Mouse (Mus musculus) midbrain, embryonic 10.5 days (tissue): ENCODE results near the gene Gnb3. TPM values are rescaled to one million over a fixed set of nuclear protein-coding genes. Genes with fewer than 3 reads are reported as not detected.
A peak's percentile ranks its signal among the peaks of the same experiment; 100 is the strongest.
"Not testable (repeated sequence)": the region's sequence is repeated elsewhere in the genome, so short reads cannot be mapped to it uniquely, and the experiment has no call there.

Experiments
- DNase-seq: peaks from one replicate; pipeline ENCODE4 v3.0.0-alpha.2; 2017; ENCODE audit warnings: low spot score
- H3K27ac ChIP-seq: fragments of 300-500 bp; sonication (generic); replicated peaks from 2 replicates; pipeline ENCODE4 v1.5.1; 2016; ENCODE audit warnings: mild to moderate bottlenecking
- H3K27me3 ChIP-seq: fragments of 300-500 bp; sonication (generic); 2 replicates; pipeline ENCODE4 v1.6.1; 2016; ENCODE audit warnings: low read depth, mild to moderate bottlenecking; ENCODE audit not compliant: poor library complexity, severe bottlenecking
- H3K36me3 ChIP-seq: fragments of 300-500 bp; sonication (generic); 2 replicates; pipeline ENCODE4 v1.6.1; 2016; ENCODE audit warnings: mild to moderate bottlenecking, moderate library complexity
- H3K4me1 ChIP-seq: fragments of 300-500 bp; sonication (generic); 2 replicates; pipeline ENCODE4 v1.6.1; 2016
- H3K4me3 ChIP-seq: fragments of 300-500 bp; sonication (generic); 2 replicates; pipeline ENCODE4 v1.5.1; 2016; ENCODE audit warnings: mild to moderate bottlenecking, moderate library complexity
- H3K9me3 ChIP-seq: fragments of 300-500 bp; sonication (generic); replicated peaks from 2 replicates; pipeline ENCODE4 v1.6.1; 2016; ENCODE audit warnings: mild to moderate bottlenecking
- WGBS: fragments of 180-500 bp; shearing (Covaris S2); methylation state at CpG from one replicate; pipeline ENCODE4 v1.1.7; 2016; 5-methylcytosine and 5-hydroxymethylcytosine counted together
- polyA plus RNA-seq: library from polyadenylated mRNA; unstranded; fragments of >200 nt; fragmentation: Nextera tagmentation; extraction: Ambion mirVana; gene quantifications from 2 replicates; pipeline ENCODE4 v1.2.1, GENCODE M21; 2016

Gnb3 gene
- polyA plus RNA-seq, 1 experiment from 2014 or later, result 0.89 TPM

DNA sequence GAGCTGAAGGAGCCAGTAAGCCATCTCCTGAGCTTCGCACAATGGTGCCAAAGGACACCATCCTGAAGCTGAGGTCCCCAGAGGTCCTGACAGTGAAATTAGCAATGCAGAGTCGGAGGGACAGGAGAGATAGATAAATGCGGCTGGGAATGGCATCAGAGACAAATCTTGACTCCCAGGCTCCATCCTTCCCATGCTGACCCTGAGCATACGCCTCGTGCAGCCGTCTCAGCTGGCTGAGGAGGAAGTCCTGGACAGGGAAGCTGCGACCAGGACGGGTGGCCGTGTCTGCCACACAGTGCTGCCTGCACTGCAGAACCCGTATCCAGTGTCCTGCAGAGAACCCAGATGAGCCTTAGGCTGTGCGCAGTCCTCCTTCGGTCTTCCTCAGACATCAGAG lies 14.6 kb upstream of the Gnb3 start:
- H3K4me1 ChIP-seq, result peaks cover 47% of the 10 kb centered on the region

DNA sequence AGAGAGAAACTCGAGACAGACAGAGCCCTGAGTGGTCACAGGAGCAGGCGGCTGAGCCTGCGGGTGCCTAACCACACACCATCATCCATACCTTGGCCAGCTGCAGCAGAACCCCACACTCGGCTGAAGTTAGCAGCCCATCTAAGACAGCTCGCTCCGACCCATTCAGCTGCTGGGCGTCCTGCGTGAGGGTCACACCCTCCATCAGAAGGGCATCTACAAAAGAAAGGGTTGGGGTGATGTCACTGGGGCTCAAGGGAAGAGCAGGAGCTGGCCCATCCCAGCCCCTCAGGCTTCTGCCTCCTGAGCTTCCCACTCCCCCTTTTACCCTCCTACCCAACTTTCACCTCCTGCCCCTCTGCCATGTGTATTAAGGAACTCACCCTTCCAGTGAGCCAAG lies 10.5 kb upstream of the Gnb3 start:
- no peak for DNase-seq
- Histone ChIP-seq H3K4me1 (peaks cover 15% of the 10 kb centered on the region), H3K27me3 (0 out of 2 replicates have a peak, but pooled peaks cover 6% of the 10 kb centered on the region), H3K36me3 (peaks cover 27% of the 10 kb centered on the region), H3K9me3 (no peaks in the 10 kb centered on the region), H3K27ac (no peak overlapping the region), H3K4me3 (no peak overlapping the region)
- 57% methylated on average over 8 of the region's 8 CpGs for WGBS

More for the DNA sequence above, 14.6 kb upstream of the Gnb3 start:
- DNase-seq, result no peak
- peaks cover 27% of the 10 kb centered on the region for H3K36me3 ChIP-seq
- no peak overlapping the region for H3K4me3 ChIP-seq
- 75% methylated on average over 12 of the region's 12 CpGs for WGBS
- peaks cover 24% of the 10 kb centered on the region for H3K27me3 ChIP-seq
- H3K9me3 ChIP-seq, result no peaks in the 10 kb centered on the region
- no peak overlapping the region; the same call in 1 of the 2 replicates for H3K27ac ChIP-seq

DNA sequence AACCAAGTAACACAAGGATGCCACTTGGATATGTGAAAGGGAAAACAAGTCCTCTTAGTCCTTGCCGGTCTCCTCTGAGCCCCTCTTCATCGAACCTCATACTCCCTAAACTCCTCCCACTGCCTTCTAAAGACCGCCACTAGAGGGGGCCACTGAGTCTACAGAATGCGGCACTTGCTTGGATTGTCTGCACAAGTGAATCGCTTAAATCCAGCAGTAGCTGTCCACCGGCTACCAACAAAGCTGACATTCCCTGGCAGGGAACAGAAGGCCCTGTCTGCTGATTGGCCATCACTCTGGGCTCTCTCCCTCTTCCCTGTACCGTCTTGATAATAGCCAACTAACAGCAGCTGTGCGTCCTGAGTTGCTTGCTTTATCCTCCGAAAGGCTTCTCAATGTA lies 7.2 kb upstream of the Gnb3 start:
- Histone ChIP-seq H3K4me1 (peaks cover 11% of the 10 kb centered on the region), H3K27me3 (no peaks in the 10 kb centered on the region), H3K36me3 (peaks cover 11% of the 10 kb centered on the region), H3K9me3 (no peaks in the 10 kb centered on the region), H3K4me3 (peak overlapping the region; percentile 12; the same call in 1 of the 2 replicates), H3K27ac (peak overlapping the region; percentile 71)
- 8% methylated on average over 9 of the region's 9 CpGs for WGBS
- peak; percentile 98 for DNase-seq

DNA sequence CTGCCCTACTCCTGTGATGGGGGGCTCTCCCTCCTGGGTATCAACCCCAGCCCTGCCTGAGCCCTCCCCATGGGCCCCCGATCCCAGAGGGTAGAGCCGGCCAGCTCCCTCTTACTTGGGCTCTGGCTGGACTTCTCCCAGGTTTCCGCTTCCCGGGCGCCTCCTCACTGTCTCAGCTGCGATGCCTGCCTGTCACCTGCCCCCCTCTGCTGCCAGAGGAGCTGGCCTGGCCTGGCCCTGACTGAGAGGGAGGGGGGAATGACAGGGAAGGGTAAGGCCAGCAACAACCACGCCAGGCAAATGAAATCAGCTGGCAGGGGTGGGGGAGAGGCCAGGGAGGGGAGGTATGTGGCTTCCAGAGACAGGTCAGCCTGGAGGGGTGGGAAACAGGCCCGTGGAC lies 270 bp downstream of the Gnb3 start:
- peak overlapping the region; percentile 43 for H3K27ac ChIP-seq
- peaks cover 36% of the 10 kb centered on the region for H3K4me1 ChIP-seq
- peak; percentile 33 for DNase-seq
- WGBS, result 15% methylated on average over 8 of the region's 8 CpGs
- peaks cover 14% of the 10 kb centered on the region for H3K36me3 ChIP-seq
- no peaks in the 10 kb centered on the region for H3K9me3 ChIP-seq
- peaks cover 11% of the 10 kb centered on the region; the same call in 1 of the 2 replicates for H3K27me3 ChIP-seq
- peak overlapping the region; percentile 30 for H3K4me3 ChIP-seq

DNA sequence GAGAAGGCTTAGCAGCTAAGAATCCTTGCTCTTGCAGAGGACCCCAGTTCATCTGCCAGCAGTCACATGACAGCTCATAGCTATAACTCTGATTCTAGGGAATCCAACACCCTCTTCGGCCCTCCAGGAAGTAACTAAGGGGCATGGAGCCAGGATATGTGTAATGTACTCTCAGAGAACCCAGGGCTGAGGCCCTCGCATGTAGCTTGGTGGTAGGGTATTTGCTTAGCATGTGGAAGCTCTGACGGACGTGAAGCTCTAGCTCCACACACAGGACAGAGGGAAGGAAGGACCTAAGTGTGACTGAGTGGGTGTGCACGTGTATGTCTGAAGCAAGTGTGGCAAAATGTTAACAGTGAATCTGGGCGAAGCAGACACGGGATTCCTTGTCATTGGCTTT lies 3.7 kb downstream of the Gnb3 start:
- 83% methylated on average over 7 of the region's 7 CpGs for WGBS

DNA sequence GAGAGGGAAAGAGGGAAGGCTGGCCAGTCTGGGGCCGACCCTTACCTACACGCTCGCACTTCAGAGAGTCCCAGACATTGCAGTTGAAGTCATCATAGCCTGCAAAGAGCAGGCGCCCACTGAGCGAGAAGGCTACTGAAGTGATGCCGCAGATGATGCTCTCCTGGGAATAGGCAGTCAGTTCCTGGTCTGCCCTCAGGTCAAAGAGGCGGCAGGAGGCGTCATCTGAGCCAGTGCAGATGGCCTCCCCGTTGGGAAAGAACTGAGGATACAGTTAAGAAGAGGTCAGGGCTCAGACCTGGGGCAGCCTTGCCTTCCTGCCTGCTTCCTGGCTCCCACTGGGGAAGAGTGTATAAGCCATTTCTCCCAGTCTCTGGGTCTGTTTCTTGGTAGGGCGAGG lies 4.5 kb downstream of the Gnb3 start:
- H3K27ac ChIP-seq, result no peak overlapping the region

More for the DNA sequence above, 3.7 kb downstream of the Gnb3 start:
- H3K27me3 ChIP-seq, result peaks cover 11% of the 10 kb centered on the region; the same call in 1 of the 2 replicates
- H3K9me3 ChIP-seq, result no peaks in the 10 kb centered on the region
- peaks cover 61% of the 10 kb centered on the region for H3K4me1 ChIP-seq
- peaks cover 44% of the 10 kb centered on the region for H3K36me3 ChIP-seq
- no peak overlapping the region for H3K27ac ChIP-seq
- DNase-seq, result no peak
- no peak overlapping the region for H3K4me3 ChIP-seq

DNA sequence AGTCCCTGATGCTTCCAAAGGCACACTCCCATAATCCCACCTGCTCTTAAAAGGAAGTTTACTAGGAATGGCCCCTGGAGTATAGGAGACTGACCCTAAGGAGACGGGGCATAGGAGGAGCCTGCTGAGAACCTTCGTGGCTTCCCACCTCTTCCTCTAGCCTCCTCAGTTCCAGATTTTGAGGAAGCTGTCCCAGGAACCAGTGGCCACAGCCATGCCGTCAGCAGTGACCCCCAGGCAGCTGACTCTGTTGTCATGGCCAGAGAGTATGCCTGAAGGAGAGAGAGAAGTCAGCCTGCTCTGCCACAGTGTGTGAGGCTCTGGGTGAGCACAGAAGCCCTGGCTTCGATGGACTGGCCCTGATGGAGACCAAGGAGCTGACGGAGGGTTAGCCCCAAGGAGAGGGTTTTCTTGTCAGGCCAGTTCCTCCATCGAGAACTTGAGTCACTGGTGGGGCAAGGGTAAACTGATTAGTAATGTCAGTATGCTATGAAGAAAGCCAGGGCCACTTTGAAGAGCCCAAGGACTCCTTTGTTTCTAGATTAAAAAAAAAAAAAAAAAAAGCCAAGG lies 5.5 kb downstream of the Gnb3 start:
- DNase-seq, result no peak
- Histone ChIP-seq H3K27me3 (peaks cover 8% of the 10 kb centered on the region; the same call in 1 of the 2 replicates), H3K27ac (0 out of 2 replicates have a peak overlapping the region, but pooled peaks have one; percentile 33), H3K36me3 (peaks cover 45% of the 10 kb centered on the region), H3K9me3 (no peaks in the 10 kb centered on the region), H3K4me3 (no peak overlapping the region), H3K4me1 (peaks cover 60% of the 10 kb centered on the region)
- WGBS, result 93% methylated on average over 6 of the region's 6 CpGs

More for the DNA sequence above, 4.5 kb downstream of the Gnb3 start:
- Histone ChIP-seq H3K9me3 (no peaks in the 10 kb centered on the region), H3K4me1 (peaks cover 65% of the 10 kb centered on the region), H3K36me3 (peaks cover 45% of the 10 kb centered on the region), H3K27me3 (peaks cover 11% of the 10 kb centered on the region; the same call in 1 of the 2 replicates), H3K4me3 (no peak overlapping the region)
- 67% methylated on average over 10 of the region's 10 CpGs for WGBS
- DNase-seq, result peak; percentile 24

DNA sequence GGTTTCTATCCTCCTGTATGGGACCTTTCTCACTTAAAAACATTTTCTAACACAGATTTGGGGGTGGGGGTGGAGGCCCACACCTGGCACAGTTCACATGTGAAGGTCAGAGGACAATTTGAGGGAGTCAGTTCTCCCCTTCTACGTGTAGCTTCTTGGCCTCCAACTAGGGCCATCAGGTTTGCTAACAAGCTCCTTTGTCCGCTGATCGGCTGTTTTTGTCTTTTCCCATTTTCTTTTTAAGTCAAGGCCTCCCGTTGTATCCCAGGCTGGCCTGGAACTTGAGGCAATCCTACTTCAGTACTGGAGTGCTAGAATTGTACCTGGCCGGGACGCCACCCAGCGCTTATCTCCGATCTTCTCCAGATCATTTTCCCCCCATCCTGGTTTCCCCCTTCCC lies 8.4 kb downstream of the Gnb3 start:
- Histone ChIP-seq H3K36me3 (peaks cover 55% of the 10 kb centered on the region), H3K4me1 (peaks cover 63% of the 10 kb centered on the region), H3K9me3 (no peaks in the 10 kb centered on the region), H3K27ac (no peak overlapping the region), H3K4me3 (peak overlapping the region; percentile 90), H3K27me3 (no peaks in the 10 kb centered on the region)
- 94% methylated on average over 8 of the region's 8 CpGs for WGBS
- DNase-seq, result no peak

DNA sequence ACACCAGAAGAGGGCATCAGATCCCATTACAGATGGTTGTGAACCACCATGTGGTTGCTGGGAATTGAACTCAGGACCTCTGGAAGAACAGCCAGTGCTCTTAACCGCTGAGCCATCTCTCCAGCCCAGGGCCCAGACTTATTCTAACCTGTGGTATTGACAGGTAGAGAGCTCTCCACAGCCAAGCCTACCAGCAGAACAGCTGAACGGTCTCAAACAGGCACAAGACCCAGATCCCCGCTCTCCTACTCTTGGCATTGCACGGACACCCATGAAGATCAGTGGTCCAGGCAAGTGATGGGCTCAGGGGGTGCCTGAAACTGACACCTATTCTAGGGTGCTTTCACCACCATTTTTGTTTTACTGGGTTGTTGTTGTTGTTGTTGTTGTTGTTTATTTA lies 8.9 kb downstream of the Gnb3 start:
- H3K4me3 ChIP-seq, result peak overlapping the region; percentile 90
- WGBS, result 95% methylated on average over 4 of the region's 4 CpGs
- not testable (repeated sequence) for H3K27me3 ChIP-seq, H3K27ac ChIP-seq, DNase-seq, H3K9me3 ChIP-seq
- peaks cover 63% of the 10 kb centered on the region for H3K4me1 ChIP-seq
- peaks cover 60% of the 10 kb centered on the region for H3K36me3 ChIP-seq

DNA sequence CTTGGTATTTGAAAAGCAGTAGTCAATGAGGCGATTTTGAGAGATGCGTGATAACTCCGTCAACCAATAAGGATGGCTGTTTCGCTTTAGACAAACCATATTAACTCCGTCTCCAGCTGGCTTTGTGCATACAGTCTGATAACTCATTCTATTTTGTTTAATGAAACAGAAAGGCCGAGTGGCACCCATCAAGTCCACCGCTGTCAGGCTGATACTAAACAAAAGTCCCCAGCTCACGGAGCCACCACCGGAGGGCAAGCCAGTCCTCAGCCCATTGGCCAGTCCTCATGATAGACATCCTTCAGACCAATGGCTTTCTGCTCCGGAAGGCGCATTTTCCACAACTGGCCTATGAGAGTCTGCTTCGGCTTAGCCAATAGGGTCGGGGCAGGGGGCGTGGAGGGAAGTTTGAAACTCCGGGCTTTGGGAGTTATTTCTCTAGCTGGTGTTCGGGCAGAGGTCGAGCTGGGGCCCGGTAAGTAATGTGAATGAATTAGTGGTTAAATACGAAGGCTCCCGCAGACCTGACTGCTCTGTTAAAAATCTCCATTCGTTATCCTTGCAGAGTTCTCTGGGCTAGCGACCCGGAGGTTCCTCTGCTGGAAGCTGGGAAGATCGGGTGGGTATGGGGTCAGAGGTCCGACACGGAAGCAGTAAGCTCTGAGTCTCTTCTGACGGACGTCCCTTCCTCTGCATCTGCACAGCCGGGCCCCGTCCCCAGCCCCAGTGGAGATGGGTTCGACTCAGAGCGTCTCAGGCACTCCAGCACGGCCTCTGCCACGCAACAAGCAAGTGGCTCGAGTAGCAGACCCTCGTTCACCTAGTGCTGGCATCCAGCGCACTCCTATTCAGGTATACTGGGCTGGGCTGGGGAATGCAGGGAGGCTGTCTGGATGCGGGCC lies 10.0 kb downstream of the Gnb3 start:
- Histone ChIP-seq H3K27me3 (no peaks in the 10 kb centered on the region), H3K36me3 (peaks cover 65% of the 10 kb centered on the region), H3K4me1 (peaks cover 52% of the 10 kb centered on the region), H3K9me3 (no peaks in the 10 kb centered on the region), H3K4me3 (peak overlapping the region; percentile 90), H3K27ac (peak overlapping the region; percentile 90)
- under 1% methylated on average over 38 of the region's 38 CpGs for WGBS
- peak; percentile 93 for DNase-seq

DNA sequence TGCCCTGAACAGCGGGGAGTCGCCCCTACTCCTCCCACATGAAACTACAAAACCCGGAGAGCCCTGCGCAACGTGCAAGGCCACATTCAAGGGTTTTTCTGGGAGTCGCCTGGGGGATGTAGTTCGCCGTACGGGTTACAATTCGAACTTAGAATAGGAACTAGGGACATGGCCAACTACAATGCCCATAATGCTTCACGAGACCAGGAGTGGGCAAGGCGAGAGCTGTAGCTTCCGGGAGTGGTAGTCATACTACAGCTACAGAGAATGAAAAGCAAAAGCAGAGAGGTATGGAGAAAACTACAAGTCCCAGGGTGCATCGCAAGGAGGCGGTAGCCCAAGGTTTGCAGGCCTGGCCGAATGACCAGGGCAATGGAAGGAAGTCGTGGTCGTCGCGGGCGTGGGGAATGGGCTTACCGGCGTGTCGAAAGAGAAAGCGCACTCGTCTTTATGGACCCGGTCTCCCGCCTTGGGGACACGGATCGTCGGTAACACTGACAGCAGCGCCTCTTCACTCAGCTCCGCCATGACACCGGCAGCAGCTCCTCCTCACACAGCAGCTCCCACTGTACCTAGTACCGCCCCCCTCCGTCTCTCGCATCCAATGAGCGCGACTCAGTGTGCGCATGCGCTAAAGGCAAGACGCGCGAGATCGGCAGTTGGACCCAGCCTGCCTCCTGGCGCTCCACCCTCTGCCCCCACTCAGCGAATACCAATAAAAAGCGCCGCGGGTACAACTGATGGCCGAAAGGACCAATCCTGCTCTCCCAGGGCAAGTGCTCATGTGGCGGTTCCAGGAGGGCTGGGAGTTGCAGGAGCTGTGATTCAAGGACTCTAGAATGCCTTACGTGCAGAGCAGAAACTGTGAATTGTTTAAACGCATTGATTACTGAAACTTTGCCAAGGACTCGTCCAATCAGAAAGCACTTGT lies 10.9 kb downstream of the Gnb3 start, which contains the start of the genes Usp5 and Cdca3:
Gene Usp5 (minus strand): TSS at position 617 of the 931 bp plus-strand sequence.
Gene Cdca3 (plus strand): TSS at position 680 of the 931 bp plus-strand sequence.
- Histone ChIP-seq H3K9me3 (no peaks in the 10 kb centered on the region), H3K27me3 (no peaks in the 10 kb centered on the region), H3K4me1 (peaks cover 45% of the 10 kb centered on the region), H3K4me3 (peak within 1 kb of the TSS; percentile 90), H3K27ac (peak within 1 kb of the TSS; percentile 90), H3K36me3 (peaks cover 65% of the 10 kb centered on the region)
- under 1% methylated on average over 55 of the region's 55 CpGs for WGBS
- DNase-seq, result peak; percentile 100

DNA sequence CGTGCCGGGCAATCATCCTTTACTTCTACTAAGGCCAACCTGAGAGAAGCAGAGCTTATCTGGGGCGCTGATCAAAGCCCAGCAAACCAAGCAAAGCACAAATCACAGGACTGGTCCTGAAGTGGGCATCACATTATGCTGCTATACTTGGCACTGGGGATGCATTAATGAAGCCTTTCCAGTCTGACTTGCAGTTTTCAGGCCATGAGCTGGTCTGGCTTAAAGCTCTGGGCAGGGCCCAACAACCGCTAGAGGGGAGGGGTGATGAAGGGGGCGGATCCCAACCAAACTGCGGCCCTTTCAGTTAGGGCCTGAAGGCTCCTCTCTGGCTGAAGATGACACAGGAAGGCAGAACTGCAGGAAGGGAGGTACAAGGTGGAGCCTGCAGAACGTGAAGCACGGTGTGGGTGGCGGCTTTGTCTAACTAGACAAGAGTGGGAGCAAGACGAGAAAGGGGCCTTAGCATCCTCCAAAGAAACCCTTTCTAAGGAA lies 11.9 kb downstream of the Gnb3 start:
- peak overlapping the region; percentile 90 for H3K27ac ChIP-seq
- peaks cover 65% of the 10 kb centered on the region for H3K36me3 ChIP-seq
- peak; percentile 44 for DNase-seq

More for the DNA sequence above, 11.9 kb downstream of the Gnb3 start:
- H3K4me1 ChIP-seq, result peaks cover 42% of the 10 kb centered on the region
- H3K27me3 ChIP-seq, result no peaks in the 10 kb centered on the region
- peak overlapping the region; percentile 90 for H3K4me3 ChIP-seq
- no peaks in the 10 kb centered on the region for H3K9me3 ChIP-seq
- WGBS, result 27% methylated on average over 10 of the region's 10 CpGs
